Mouse (Mus musculus) spleen, adult 2 months (tissue): ENCODE measurements around the gene Dcun1d1. TPM values are rescaled to one million over a fixed set of nuclear protein-coding genes. Genes with fewer than 3 reads are reported as not detected.

Experiments used
- DNase-seq, 2 experiments: peaks; one replicate each; pipeline versions ENCODE4 v3.0.0 to v3.0.0-alpha.2; 2012 to 2021; ENCODE audit warnings: low spot score in 2 of 2, low read depth in 1 of 2
- H3K27ac ChIP-seq: fragments of 200-500 bp; 2 replicates; pipeline ENCODE4 v1.5.1; 2012; ENCODE audit warnings: low read length, inconsistent platforms; ENCODE audit not compliant: insufficient read depth
- H3K27me3 ChIP-seq: fragments of 200-500 bp; 2 replicates; pipeline ENCODE4 v1.6.1; 2012; ENCODE audit warnings: mild to moderate bottlenecking, moderate library complexity, low read length, inconsistent platforms; ENCODE audit not compliant: control insufficient read depth, insufficient read depth
- H3K36me3 ChIP-seq: fragments of 200-500 bp; 2 replicates; pipeline ENCODE4 v1.6.1; 2012; ENCODE audit warnings: mild to moderate bottlenecking, low read length, inconsistent platforms; ENCODE audit not compliant: control insufficient read depth, insufficient read depth
- H3K4me1 ChIP-seq: fragments of 200-500 bp; 2 replicates; pipeline ENCODE4 v1.6.1; 2011; ENCODE audit warnings: inconsistent platforms; ENCODE audit not compliant: control insufficient read depth, insufficient read depth, insufficient read length
- H3K4me3 ChIP-seq: fragments of 200-500 bp; 2 replicates; pipeline ENCODE4 v1.5.1; 2011; ENCODE audit warnings: mild to moderate bottlenecking, inconsistent platforms; ENCODE audit not compliant: insufficient read depth, insufficient read length; ENCODE audit errors: extremely low read depth
- CTCF ChIP-seq: fragments of 200-500 bp; IDR thresholded peaks from 2 replicates; pipeline ENCODE4 v1.5.1; 2011; ENCODE audit warnings: mild to moderate bottlenecking, inconsistent platforms; ENCODE audit not compliant: insufficient read depth, insufficient read length, insufficient replicate concordance; ENCODE audit errors: extremely low read depth
- POLR2A ChIP-seq: fragments of 200-500 bp; IDR thresholded peaks from 2 replicates; pipeline ENCODE4 v1.6.1; 2011; ENCODE audit warnings: low read depth, low read length, inconsistent platforms
- WGBS: fragments of 180-500 bp; shearing (Covaris S2); methylation state at CpG from one replicate; pipeline ENCODE4 v1.1.7; 2018; 5-methylcytosine and 5-hydroxymethylcytosine counted together
- polyA plus RNA-seq: library from polyadenylated mRNA; depleted of rRNA; stranded (reverse); fragments of >200 nt; gene quantifications from 2 replicates; pipeline ENCODE4 v1.2.3, GENCODE M21; 2012; rRNA removed

Gene Dcun1d1
- polyA plus RNA-seq: 3.6 and 7.4 TPM in 2 replicates

DNA sequence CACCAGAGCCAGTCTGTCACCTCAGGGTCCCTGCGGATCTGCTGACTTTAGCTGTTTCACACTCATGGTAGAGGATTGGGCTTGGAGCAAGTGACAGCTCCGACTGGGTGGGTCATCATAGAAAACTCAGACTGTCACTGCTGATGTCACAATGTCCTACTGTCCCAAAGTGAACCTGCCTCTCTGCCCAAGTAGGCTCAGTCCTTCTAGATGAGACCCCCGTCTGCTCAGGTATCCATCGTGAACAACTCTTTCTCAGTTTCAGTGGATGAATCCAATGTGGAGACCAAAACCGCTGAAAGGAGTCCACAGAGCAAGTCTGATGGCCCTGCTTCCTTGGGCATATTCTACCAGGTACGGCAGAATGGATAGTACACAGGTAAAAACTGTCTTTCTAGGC lies at the start of gene Dcun1d1:
Gene Dcun1d1 (minus strand): TSS at position 101 of the 400 bp plus-strand sequence.
- no peak for DNase-seq
- WGBS: 98% methylated on average over 6 of the region's 6 CpGs
- H3K4me1 ChIP-seq: no peaks in the 10 kb centered on the region; the same call in 1 of the 2 replicates
- H3K36me3 ChIP-seq: no peaks in the 10 kb centered on the region; the same call in 1 of the 2 replicates
- no peak for TF ChIP-seq CTCF
- no peak for TF ChIP-seq POLR2A
- no peak within 1 kb of the TSS for H3K27ac ChIP-seq
- no peak within 1 kb of the TSS for H3K4me3 ChIP-seq
- H3K27me3 ChIP-seq: no peaks in the 10 kb centered on the region

DNA sequence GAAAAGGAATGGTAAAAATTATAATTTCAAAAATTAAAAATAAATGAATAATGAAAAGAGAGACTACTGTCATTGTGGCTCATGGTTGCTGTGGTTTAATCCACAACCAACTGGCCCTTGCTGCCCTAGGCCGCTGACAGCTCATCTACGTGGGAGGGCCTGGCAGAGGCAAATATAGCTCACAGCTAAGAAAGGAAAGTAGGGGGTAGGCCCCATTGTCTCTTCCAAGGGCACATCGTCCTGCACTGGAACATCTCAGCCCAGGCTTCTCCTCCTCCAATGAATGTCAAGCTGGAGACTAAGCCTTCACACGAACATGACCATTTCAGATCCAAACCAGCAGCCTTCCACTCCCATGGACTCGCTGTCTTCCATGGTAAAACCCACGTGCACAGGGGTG lies 49.0 kb upstream of the Dcun1d1 start:
- DNase-seq: no peak
- no peak overlapping the region for H3K27ac ChIP-seq
- 88% methylated on average over 6 of the region's 6 CpGs for WGBS
- TF ChIP-seq POLR2A: no peak
- no peak for TF ChIP-seq CTCF
- no peaks in the 10 kb centered on the region for H3K27me3 ChIP-seq
- no peak overlapping the region for H3K4me3 ChIP-seq
- H3K4me1 ChIP-seq: no peaks in the 10 kb centered on the region
- H3K36me3 ChIP-seq: peaks cover 23% of the 10 kb centered on the region

DNA sequence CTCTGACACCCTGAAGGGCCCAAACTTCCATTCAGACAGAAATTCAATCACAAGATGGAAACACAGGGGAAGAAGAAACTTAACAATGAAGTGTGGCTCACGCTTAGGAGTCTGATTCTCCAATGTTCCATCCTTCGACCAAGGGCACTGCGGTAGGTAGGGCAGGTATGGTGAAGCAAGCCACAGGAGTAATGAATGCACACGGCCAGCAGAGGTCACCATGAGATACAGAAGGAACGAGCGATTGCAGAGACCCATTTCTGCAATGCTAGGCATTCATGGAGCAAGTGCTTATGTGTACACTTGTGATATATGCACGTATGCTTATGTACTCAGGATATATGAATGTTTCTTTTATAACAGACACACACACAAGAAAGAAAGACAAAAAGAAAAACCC lies 36.3 kb upstream of the Dcun1d1 start:
- Histone ChIP-seq H3K36me3 (peaks cover 6% of the 10 kb centered on the region), H3K27ac (no peak overlapping the region), H3K27me3 (no peaks in the 10 kb centered on the region), H3K4me1 (no peaks in the 10 kb centered on the region), H3K4me3 (no peak overlapping the region)
- DNase-seq: peak; percentile 14 to 40
- no peak for TF ChIP-seq POLR2A
- peak; percentile 60; the same call in 1 of the 2 replicates for TF ChIP-seq CTCF
- 54% methylated on average over 7 of the region's 7 CpGs for WGBS

DNA sequence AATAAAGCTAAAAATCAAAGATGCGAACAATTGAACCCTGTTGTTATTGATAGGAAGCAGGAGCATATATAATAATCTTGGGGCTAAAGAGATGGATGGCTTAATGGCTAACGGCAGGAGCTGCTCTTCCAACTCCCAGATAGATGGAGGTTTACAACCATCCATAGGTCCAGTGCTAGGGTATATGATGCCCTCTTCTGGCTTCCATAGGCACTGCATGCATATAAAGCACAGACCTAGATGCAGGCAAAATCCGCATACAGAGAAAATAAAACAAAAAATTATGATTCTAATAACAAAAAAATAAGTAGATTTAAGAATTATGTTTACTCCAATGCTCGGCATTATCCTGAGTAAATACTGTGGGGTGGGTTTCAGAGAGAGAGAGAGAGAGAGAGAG lies 35.7 kb upstream of the Dcun1d1 start:
- Histone ChIP-seq H3K27ac (no peak overlapping the region), H3K36me3 (peaks cover 6% of the 10 kb centered on the region), H3K4me3 (no peak overlapping the region), H3K4me1 (no peaks in the 10 kb centered on the region), H3K27me3 (no peaks in the 10 kb centered on the region)
- WGBS: 74% methylated on average over 4 of the region's 4 CpGs
- TF ChIP-seq POLR2A (no peak), CTCF (peak; percentile 28; the same call in 1 of the 2 replicates)
- no peak for DNase-seq

DNA sequence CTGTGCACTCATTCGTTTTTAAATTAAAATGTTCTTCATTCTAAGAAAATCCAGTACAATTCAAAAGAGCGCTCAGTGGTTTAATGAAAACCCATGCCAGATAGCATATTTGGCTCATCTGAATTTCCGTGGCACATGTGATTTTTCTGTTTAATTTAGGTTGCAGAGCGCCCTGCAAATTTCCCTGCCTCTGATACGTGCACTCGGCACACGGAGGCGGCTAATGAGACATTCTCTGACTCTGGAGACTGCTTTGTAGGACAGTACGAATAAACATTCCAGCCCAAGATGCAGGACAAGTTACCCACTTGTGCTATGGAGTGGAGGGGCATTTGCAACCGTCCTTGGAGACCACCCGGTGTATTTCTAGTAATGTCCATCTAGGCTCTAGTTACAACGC lies 33.9 kb upstream of the Dcun1d1 start:
- WGBS: 95% methylated on average over 12 of the region's 12 CpGs
- H3K4me1 ChIP-seq: no peaks in the 10 kb centered on the region
- no peak overlapping the region for H3K4me3 ChIP-seq
- no peak overlapping the region for H3K27ac ChIP-seq
- H3K36me3 ChIP-seq: peaks cover 6% of the 10 kb centered on the region
- H3K27me3 ChIP-seq: no peaks in the 10 kb centered on the region
- no peak for DNase-seq
- TF ChIP-seq POLR2A (no peak), CTCF (no peak)

DNA sequence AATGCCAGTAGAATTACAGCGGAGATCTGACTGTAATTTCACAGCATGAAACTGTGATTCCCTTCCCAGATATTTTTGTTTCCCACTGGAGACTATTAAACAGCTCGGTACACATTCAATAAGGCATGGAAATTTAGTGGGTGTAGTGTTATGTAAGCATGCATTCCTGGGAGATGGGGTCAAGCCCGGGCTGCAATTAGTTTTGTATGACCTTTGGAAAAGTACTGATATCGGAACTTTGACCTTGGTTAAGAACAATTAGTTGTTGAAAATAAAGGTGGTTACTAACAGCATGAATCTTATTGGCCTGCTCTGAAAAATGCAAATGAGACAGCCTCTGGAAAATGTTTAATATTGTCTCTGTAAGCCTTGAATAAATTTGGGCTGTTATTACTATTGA lies 33.2 kb upstream of the Dcun1d1 start:
- H3K27me3 ChIP-seq: no peaks in the 10 kb centered on the region
- H3K27ac ChIP-seq: no peak overlapping the region
- DNase-seq: no peak
- no peaks in the 10 kb centered on the region for H3K4me1 ChIP-seq
- H3K36me3 ChIP-seq: peaks cover 4% of the 10 kb centered on the region
- no peak overlapping the region for H3K4me3 ChIP-seq
- WGBS: 91% methylated on average over 4 of the region's 4 CpGs
- no peak for TF ChIP-seq CTCF
- no peak for TF ChIP-seq POLR2A

DNA sequence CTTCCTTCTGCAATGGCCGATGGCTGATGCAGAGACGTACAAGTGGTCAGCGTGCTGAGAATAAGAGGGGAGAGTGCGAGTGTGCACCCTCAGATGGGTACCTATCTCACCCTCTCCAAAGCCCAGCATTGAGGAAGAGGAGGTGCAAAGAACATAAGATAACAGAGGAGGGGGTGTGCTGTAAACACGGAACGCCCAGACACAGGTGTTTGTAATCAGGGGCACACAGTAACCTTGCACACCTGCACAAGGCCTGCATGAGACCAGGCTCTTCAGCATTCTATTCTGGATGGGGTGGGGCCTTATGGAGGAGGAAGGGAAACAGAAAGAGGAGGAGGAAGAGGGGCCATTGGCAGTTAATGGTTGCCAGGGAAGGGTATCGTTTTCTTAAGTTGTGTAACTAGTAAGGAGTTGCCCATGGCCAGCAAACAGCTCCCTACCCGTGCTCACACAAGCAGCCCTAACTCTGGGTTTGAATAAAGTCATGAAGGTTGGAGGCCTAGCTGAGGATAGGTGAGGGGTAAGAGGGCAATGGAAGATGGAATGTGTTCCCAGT lies 30.2 kb upstream of the Dcun1d1 start:
- no peak for DNase-seq
- Histone ChIP-seq H3K36me3 (peaks cover 9% of the 10 kb centered on the region), H3K4me3 (no peak overlapping the region), H3K4me1 (no peaks in the 10 kb centered on the region), H3K27me3 (no peaks in the 10 kb centered on the region), H3K27ac (no peak overlapping the region)
- TF ChIP-seq POLR2A: no peak
- no peak for TF ChIP-seq CTCF
- 68% methylated on average over 8 of the region's 8 CpGs for WGBS
